Mouse (Mus musculus): ENCODE measurements at regions not wholly inside any gene's neighbourhood (a gene's known extent, or its start where the extent isn't known, plus 50 kb on each side); places are given as distances from the start of the nearest gene placed in this dataset.

DNA sequence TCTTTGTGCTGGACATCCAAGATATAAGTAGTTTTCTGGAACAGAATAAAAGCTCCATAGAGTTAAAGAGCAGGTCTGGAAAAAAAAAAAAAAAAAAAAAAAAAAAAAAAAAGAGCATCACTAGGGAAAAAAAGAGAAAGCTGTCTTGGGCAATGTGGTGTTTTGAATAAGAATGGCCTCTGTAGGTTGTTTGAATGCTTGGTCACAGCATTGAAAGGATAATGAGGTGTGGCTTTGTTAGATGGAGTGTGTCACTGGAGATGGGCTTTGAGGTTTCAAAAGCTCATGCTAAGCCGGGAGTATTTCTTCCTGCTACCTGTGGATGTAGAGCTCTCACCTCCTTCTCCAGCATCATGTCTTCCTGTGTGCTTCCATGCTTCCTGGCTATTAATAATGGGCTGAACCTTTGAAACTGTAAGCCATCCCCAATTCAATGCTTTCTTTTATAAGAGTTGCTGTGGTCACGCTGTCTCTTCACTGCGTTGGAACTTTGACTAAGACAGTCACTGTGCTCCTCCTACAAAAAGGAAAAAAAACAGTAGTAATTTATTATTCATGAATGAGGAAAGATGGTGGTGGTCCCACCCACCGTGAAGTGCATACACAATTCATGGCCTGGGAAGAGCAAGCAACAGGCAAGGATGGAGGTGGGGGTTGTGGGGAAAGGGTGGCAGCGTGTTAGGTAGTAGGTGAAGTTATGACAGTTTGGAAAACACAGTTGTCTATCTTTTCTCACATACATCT, 283.2 kb upstream of the Tbc1d5 start:
- no peak overlapping the region for H3K4me3 ChIP-seq
- H3ac ChIP-seq (ENCODE audit: control insufficient read depth, insufficient read length) = no peak overlapping the region
- H3K36me3 ChIP-seq (ENCODE audit: control insufficient read depth, insufficient read depth) = no peaks in the 10 kb centered on the region
- H3K79me2 ChIP-seq (ENCODE audit: control insufficient read depth, insufficient read depth) = no peaks in the 10 kb centered on the region
- no peaks in the 10 kb centered on the region for H3K27me3 ChIP-seq (ENCODE audit: control insufficient read depth, insufficient read depth, insufficient read length)
- TF ChIP-seq MYOD1 (IDR thresholded peaks at IDR 0.05; ENCODE audit: control insufficient read depth in 1 of 3, insufficient read length in 2 of 3, low read depth in 2 of 3) (no peak), TCF3 (IDR thresholded peaks at IDR 0.05; ENCODE audit: insufficient read length, low read depth) (no peak), POLR2A (IDR thresholded peaks at IDR 0.05; ENCODE audit: insufficient read length, low read depth) (no peak), REST (IDR thresholded peaks at IDR 0.05; ENCODE audit: insufficient read depth, insufficient read length) (no peak), CEBPB (IDR thresholded peaks at IDR 0.05; ENCODE audit: insufficient read depth, poor library complexity, severe bottlenecking) (no peak), POLR2AphosphoS2 (IDR thresholded peaks at IDR 0.05; ENCODE audit: insufficient read length, low read depth) (no peak), MAX (IDR thresholded peaks at IDR 0.05; ENCODE audit: low read depth) (no peak), TCF12 (IDR thresholded peaks at IDR 0.05; ENCODE audit: insufficient read depth, poor library complexity, severe bottlenecking) (no peak), USF1 (IDR thresholded peaks at IDR 0.05; ENCODE audit: low read depth) (no peak), MYOG (IDR thresholded peaks at IDR 0.05; ENCODE audit: control insufficient read depth in 1 of 3, insufficient read depth in 1 of 3, insufficient read length in 2 of 3, low read depth in 2 of 3) (no peak), SRF (IDR thresholded peaks at IDR 0.05; ENCODE audit: control insufficient read depth, insufficient read length, low read depth) (no peak), E2F4 (IDR thresholded peaks at IDR 0.05; ENCODE audit: insufficient read depth) (no peak)
- no peak overlapping the region for H3K4me2 ChIP-seq (ENCODE audit: low read depth)

DNA sequence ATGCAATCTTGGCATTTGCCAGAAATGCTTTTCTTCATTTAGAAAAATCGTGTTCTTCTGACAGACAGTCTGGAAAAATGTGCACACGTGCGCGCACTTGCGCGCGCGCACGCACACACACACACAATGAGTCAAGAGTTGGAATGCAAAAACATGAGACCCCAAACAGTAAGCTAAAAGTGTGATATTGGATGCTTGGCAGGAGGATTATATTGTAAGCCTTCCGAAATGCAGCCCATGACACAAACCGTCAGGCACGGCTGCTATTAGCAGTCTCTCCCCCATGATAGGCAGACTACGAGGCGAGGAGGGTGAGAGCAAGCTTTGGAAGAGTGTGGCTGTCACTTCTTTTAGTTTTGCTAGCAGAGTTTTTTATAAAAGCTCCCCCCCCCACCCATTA, 282.1 kb upstream of the Tbc1d5 start:
- H3K4me3 ChIP-seq = no peak overlapping the region
- H3K27me3 ChIP-seq (ENCODE audit: control insufficient read depth, insufficient read depth, insufficient read length) = no peaks in the 10 kb centered on the region
- TF ChIP-seq MYOD1 (IDR thresholded peaks at IDR 0.05; ENCODE audit: control insufficient read depth in 1 of 3, insufficient read length in 2 of 3, low read depth in 2 of 3) (no peak), POLR2AphosphoS2 (IDR thresholded peaks at IDR 0.05; ENCODE audit: insufficient read length, low read depth) (no peak), SRF (IDR thresholded peaks at IDR 0.05; ENCODE audit: control insufficient read depth, insufficient read length, low read depth) (no peak), CEBPB (IDR thresholded peaks at IDR 0.05; ENCODE audit: insufficient read depth, poor library complexity, severe bottlenecking) (no peak), USF1 (IDR thresholded peaks at IDR 0.05; ENCODE audit: low read depth) (no peak), POLR2A (IDR thresholded peaks at IDR 0.05; ENCODE audit: insufficient read length, low read depth) (no peak)
- no peaks in the 10 kb centered on the region for H3K36me3 ChIP-seq (ENCODE audit: control insufficient read depth, insufficient read depth)
- no peak overlapping the region for H3ac ChIP-seq (ENCODE audit: control insufficient read depth, insufficient read length)
- H3K4me2 ChIP-seq (ENCODE audit: low read depth) = no peak overlapping the region
- H3K79me2 ChIP-seq (ENCODE audit: control insufficient read depth, insufficient read depth) = no peaks in the 10 kb centered on the region

- no peaks in the 10 kb centered on the region for H3K79me2 ChIP-seq (ENCODE audit: control insufficient read depth, insufficient read depth)
- no peaks in the 10 kb centered on the region for H3K27me3 ChIP-seq (ENCODE audit: control insufficient read depth, insufficient read depth, insufficient read length)
- no peak overlapping the region for H3K4me3 ChIP-seq
- no peak overlapping the region for H3K4me2 ChIP-seq (ENCODE audit: low read depth)
- H3ac ChIP-seq (ENCODE audit: control insufficient read depth, insufficient read length) = no peak overlapping the region
- no peak for TF ChIP-seq MAX (IDR thresholded peaks at IDR 0.05; ENCODE audit: low read depth)
- TF ChIP-seq TCF12 (IDR thresholded peaks at IDR 0.05; ENCODE audit: insufficient read depth, poor library complexity, severe bottlenecking) = no peak
- TF ChIP-seq SRF (IDR thresholded peaks at IDR 0.05; ENCODE audit: control insufficient read depth, insufficient read length, low read depth) = no peak
- no peaks in the 10 kb centered on the region for H3K36me3 ChIP-seq (ENCODE audit: control insufficient read depth, insufficient read depth)
Measured at GRCm38 (mm10) chr17:51459119-51459518, 280.0 kb upstream of the Tbc1d5 start.

GRCm38 (mm10) chr17:51415746-51416145, 236.6 kb upstream of the Tbc1d5 start:
- H3K36me3 ChIP-seq (ENCODE audit: control insufficient read depth, insufficient read depth) = no peaks in the 10 kb centered on the region
- no peaks in the 10 kb centered on the region for H3K27me3 ChIP-seq (ENCODE audit: control insufficient read depth, insufficient read depth, insufficient read length)
- no peak overlapping the region for H3K4me2 ChIP-seq (ENCODE audit: low read depth)
- no peaks in the 10 kb centered on the region for H3K79me2 ChIP-seq (ENCODE audit: control insufficient read depth, insufficient read depth)
- TF ChIP-seq USF1 (IDR thresholded peaks at IDR 0.05; ENCODE audit: low read depth) (no peak), MYOD1 (IDR thresholded peaks at IDR 0.05; ENCODE audit: control insufficient read depth in 1 of 3, insufficient read length in 2 of 3, low read depth in 2 of 3) (no peak), REST (IDR thresholded peaks at IDR 0.05; ENCODE audit: insufficient read depth, insufficient read length) (no peak), TCF3 (IDR thresholded peaks at IDR 0.05; ENCODE audit: insufficient read length, low read depth) (no peak), E2F4 (IDR thresholded peaks at IDR 0.05; ENCODE audit: insufficient read depth) (no peak), TCF12 (IDR thresholded peaks at IDR 0.05; ENCODE audit: insufficient read depth, poor library complexity, severe bottlenecking) (no peak), POLR2AphosphoS2 (IDR thresholded peaks at IDR 0.05; ENCODE audit: insufficient read length, low read depth) (no peak), CEBPB (IDR thresholded peaks at IDR 0.05; ENCODE audit: insufficient read depth, poor library complexity, severe bottlenecking) (no peak), SRF (IDR thresholded peaks at IDR 0.05; ENCODE audit: control insufficient read depth, insufficient read length, low read depth) (no peak), MAX (IDR thresholded peaks at IDR 0.05; ENCODE audit: low read depth) (no peak), MYOG (IDR thresholded peaks at IDR 0.05; ENCODE audit: control insufficient read depth in 1 of 3, insufficient read depth in 1 of 3, insufficient read length in 2 of 3, low read depth in 2 of 3) (no peak), POLR2A (IDR thresholded peaks at IDR 0.05; ENCODE audit: insufficient read length, low read depth) (no peak)
- H3ac ChIP-seq (ENCODE audit: control insufficient read depth, insufficient read length) = no peak overlapping the region
- no peak overlapping the region for H3K4me3 ChIP-seq

DNA sequence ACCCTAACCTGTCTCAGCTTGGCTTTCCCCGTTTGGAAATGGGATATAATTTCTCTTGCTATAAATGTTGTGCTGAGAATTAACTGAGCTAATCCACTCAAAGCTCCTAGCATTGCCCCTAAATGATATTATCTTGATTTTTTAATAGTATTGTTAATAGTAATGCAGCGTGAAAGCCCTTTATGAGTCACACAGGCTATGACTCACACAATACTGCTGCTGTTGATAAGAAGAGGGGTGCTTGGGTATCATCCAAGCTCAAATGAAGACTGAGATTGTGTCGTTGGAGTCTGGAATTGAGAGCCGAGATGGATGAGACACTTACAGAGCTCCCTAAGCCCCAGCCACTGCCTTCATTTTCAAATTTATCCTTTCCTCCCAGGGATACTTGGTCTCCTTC, 235.2 kb upstream of the Tbc1d5 start:
- no peak overlapping the region for H3ac ChIP-seq (ENCODE audit: control insufficient read depth, insufficient read length)
- no peak for TF ChIP-seq POLR2A (IDR thresholded peaks at IDR 0.05; ENCODE audit: insufficient read length, low read depth)
- no peak for TF ChIP-seq MYOG (IDR thresholded peaks at IDR 0.05; ENCODE audit: control insufficient read depth in 1 of 3, insufficient read depth in 1 of 3, insufficient read length in 2 of 3, low read depth in 2 of 3)
- TF ChIP-seq TCF12 (IDR thresholded peaks at IDR 0.05; ENCODE audit: insufficient read depth, poor library complexity, severe bottlenecking) = no peak
- TF ChIP-seq POLR2AphosphoS2 (IDR thresholded peaks at IDR 0.05; ENCODE audit: insufficient read length, low read depth) = no peak
- no peak for TF ChIP-seq E2F4 (IDR thresholded peaks at IDR 0.05; ENCODE audit: insufficient read depth)
- no peak for TF ChIP-seq REST (IDR thresholded peaks at IDR 0.05; ENCODE audit: insufficient read depth, insufficient read length)
- TF ChIP-seq MAX (IDR thresholded peaks at IDR 0.05; ENCODE audit: low read depth) = no peak
- no peak for TF ChIP-seq CEBPB (IDR thresholded peaks at IDR 0.05; ENCODE audit: insufficient read depth, poor library complexity, severe bottlenecking)
- TF ChIP-seq SRF (IDR thresholded peaks at IDR 0.05; ENCODE audit: control insufficient read depth, insufficient read length, low read depth) = no peak
- TF ChIP-seq USF1 (IDR thresholded peaks at IDR 0.05; ENCODE audit: low read depth) = no peak
- no peak for TF ChIP-seq TCF3 (IDR thresholded peaks at IDR 0.05; ENCODE audit: insufficient read length, low read depth)
- H3K4me2 ChIP-seq (ENCODE audit: low read depth) = peak overlapping the region; percentile 21
- H3K4me3 ChIP-seq = no peak overlapping the region
- H3K36me3 ChIP-seq (ENCODE audit: control insufficient read depth, insufficient read depth) = no peaks in the 10 kb centered on the region
- H3K27me3 ChIP-seq (ENCODE audit: control insufficient read depth, insufficient read depth, insufficient read length) = no peaks in the 10 kb centered on the region
- no peaks in the 10 kb centered on the region for H3K79me2 ChIP-seq (ENCODE audit: control insufficient read depth, insufficient read depth)
